Mouse (Mus musculus) stomach, postnatal 0 days (tissue): ENCODE measurements around the gene Sash1. TPM values are rescaled to one million over a fixed set of nuclear protein-coding genes. Genes with fewer than 3 reads are reported as not detected.

Experiments
- ATAC-seq: fragments of 200-750 bp; cut with Nextera tagmentation; 2 replicates; pipeline ENCODE4 v1.8.0; 2017; ENCODE audit not compliant: low FRiP score, low TSS enrichment
- DNase-seq: peaks from one replicate; pipeline ENCODE4 v3.0.0-alpha.2; 2016; ENCODE audit warnings: low spot score
- H3K27ac ChIP-seq: fragments of 300-500 bp; sonication (generic); replicated peaks from 2 replicates; pipeline ENCODE4 v1.5.1; 2014; ENCODE audit warnings: mild to moderate bottlenecking, control low read depth
- H3K27me3 ChIP-seq: fragments of 300-500 bp; sonication (generic); 2 replicates; pipeline ENCODE4 v1.6.1; 2014; ENCODE audit warnings: low read length; ENCODE audit not compliant: control insufficient read depth, insufficient read depth
- H3K36me3 ChIP-seq: fragments of 300-500 bp; sonication (generic); 2 replicates; pipeline ENCODE4 v1.6.1; 2014; ENCODE audit warnings: low read length, mixed read lengths; ENCODE audit not compliant: control insufficient read depth, insufficient read depth
- H3K4me1 ChIP-seq: fragments of 300-500 bp; sonication (generic); replicated peaks from 2 replicates; pipeline ENCODE4 v1.6.1; 2014; ENCODE audit warnings: antibody characterized with exemption; ENCODE audit not compliant: control insufficient read depth, insufficient read depth
- H3K4me2 ChIP-seq: fragments of 300-500 bp; sonication (generic); replicated peaks from 2 replicates; pipeline ENCODE4 v1.6.1; 2014; ENCODE audit warnings: low read depth, mild to moderate bottlenecking, control low read depth, moderate library complexity
- H3K4me3 ChIP-seq: fragments of 300-500 bp; sonication (generic); 2 replicates; pipeline ENCODE4 v1.5.1; 2014; ENCODE audit warnings: low read depth, low read length, control low read depth
- H3K9ac ChIP-seq: fragments of 300-500 bp; sonication (generic); 2 replicates; pipeline ENCODE4 v1.6.1; 2014; ENCODE audit warnings: mild to moderate bottlenecking, low read length, control low read depth, mixed read lengths
- H3K9me3 ChIP-seq: fragments of 300-500 bp; sonication (generic); 2 replicates; pipeline ENCODE4 v1.6.1; 2016; ENCODE audit warnings: low read length; ENCODE audit not compliant: control insufficient read depth
- CTCF ChIP-seq: IDR thresholded peaks from 2 replicates; pipeline ENCODE4 v1.5.1; 2016; ENCODE audit warnings: antibody characterized with exemption, low read depth, mild to moderate bottlenecking, moderate library complexity
- EP300 ChIP-seq: optimal IDR thresholded peaks from 2 replicates; pipeline ENCODE3; 2016; ENCODE audit warnings: antibody characterized with exemption
- WGBS: fragments of 180-500 bp; shearing (Covaris S2); extraction: QIAGEN DNeasy Blood & Tissue Kit; methylation state at CpG from one replicate; pipeline ENCODE4 v1.1.7; 2014; 5-methylcytosine and 5-hydroxymethylcytosine counted together
- polyA plus RNA-seq: library from polyadenylated mRNA; unstranded; fragments of >200 nt; fragmentation: Nextera tagmentation; extraction: Ambion mirVana; gene quantifications from 2 replicates; pipeline ENCODE4 v1.2.1, GENCODE M21; 2015

The Sash1 gene
- polyA plus RNA-seq, 1 experiment from 2014 or later, result 3.8 TPM

DNA sequence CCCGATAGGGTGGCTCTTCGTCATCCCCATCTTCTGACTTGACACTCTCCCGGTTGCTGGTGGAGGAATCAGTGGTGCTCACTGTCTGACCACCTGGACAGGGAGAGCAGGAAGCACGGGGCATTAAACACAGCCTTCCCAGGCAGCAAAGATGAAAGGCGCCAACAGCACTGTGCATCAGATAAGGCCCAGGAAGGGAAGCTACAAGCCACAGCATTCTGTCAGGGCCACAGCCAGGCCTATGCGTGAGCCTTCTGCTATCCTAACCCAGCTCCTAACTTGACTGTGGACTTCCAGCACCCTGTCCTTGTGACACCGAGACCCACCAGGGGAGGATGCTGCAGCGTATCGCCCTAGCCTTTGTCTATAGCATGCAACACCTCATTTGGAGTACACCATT is 144.4 kb downstream of the Sash1 start:
- Histone ChIP-seq H3K27ac (no peak overlapping the region), H3K36me3 (peaks cover 36% of the 10 kb centered on the region), H3K27me3 (no peaks in the 10 kb centered on the region), H3K4me1 (no peaks in the 10 kb centered on the region), H3K4me2 (no peak overlapping the region), H3K9me3 (no peaks in the 10 kb centered on the region), H3K9ac (no peak overlapping the region), H3K4me3 (no peak overlapping the region)
- WGBS, result 89% methylated on average over 9 of the region's 9 CpGs
- ATAC-seq (no peak), DNase-seq (no peak)
- TF ChIP-seq EP300, result no peak
- TF ChIP-seq CTCF, result no peak

DNA sequence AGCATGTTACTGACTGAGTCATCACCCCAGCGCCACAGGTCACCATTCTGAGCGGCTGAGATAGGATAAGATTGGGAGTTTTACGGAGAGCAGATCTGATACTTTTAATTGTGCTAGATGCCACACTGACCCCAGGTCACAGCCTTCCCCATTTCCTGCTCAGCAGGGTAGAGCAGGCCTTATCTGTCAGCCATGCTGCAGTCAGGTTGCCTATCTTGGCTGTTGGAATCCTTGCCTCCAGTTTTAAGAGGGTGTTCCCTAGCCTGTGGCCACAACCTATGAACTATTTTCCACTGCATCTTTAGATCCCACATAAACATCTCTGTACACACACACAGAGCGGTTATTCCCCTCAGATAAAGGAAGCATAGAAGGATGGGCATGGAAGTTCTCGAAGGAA is 145.1 kb downstream of the Sash1 start:
- Histone ChIP-seq H3K4me2 (no peak overlapping the region), H3K27me3 (no peaks in the 10 kb centered on the region)

DNA sequence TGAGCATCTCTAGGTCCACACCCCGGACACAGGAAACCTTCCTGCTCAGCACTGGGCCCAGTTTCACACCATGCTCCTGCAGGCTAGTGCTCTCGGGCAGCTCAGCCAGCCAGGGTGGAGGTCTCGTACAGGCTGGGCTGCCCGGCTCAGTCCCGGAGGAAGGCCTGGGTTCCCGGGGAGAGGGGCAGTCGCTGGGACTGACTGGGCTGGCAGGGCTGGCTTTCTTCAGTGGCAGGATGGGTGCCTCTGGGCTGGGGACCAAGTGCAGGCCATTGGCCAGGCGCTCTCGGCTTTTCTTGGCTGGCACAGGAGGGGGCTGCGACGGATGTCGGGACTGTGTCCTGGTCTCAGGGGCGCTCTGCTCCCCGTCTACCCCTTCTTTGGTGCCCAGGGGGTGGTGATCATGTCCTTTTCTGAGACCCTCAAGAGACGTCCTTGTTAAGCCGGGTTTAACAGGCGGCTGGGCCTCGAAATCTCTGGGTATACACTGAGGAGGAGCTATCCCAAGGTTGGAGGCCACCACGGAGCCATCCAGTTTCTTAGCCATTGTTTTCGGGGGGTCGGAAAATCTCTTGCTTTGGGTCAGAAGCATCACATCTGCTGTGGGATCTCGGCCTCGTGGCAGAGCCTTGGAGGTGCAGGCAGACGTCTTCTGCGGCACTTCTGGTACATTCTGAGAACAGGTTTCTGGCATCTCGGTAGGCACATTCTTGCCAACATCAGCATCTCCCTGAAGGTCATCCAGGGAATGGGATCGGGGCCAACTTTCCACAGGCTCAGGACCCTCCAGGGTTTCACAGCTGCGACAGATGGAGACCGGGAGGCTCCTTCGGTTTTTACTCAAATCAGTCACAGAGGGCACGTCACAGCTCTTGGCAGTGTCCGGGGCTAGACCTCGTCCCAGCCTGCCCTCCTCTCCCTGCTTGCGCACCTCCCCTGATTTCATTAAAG is 156.2 kb downstream of the Sash1 start:
- Histone ChIP-seq H3K4me1 (no peaks in the 10 kb centered on the region), H3K9ac (no peak overlapping the region), H3K4me2 (no peak overlapping the region), H3K27ac (no peak overlapping the region), H3K4me3 (no peak overlapping the region), H3K9me3 (no peaks in the 10 kb centered on the region), H3K27me3 (no peaks in the 10 kb centered on the region), H3K36me3 (peaks cover 14% of the 10 kb centered on the region)
- 93% methylated on average over 34 of the region's 34 CpGs for WGBS
- no peak for TF ChIP-seq CTCF
- no peak for TF ChIP-seq EP300
- ATAC-seq (0 out of 2 replicates have a peak, but pooled peaks have one; percentile 12), DNase-seq (no peak)

More for the DNA sequence above, 145.1 kb downstream of the Sash1 start:
- Histone ChIP-seq H3K4me3 (no peak overlapping the region), H3K27ac (no peak overlapping the region), H3K4me1 (no peaks in the 10 kb centered on the region), H3K36me3 (peaks cover 35% of the 10 kb centered on the region), H3K9me3 (no peaks in the 10 kb centered on the region), H3K9ac (no peak overlapping the region)
- DNase-seq, result no peak
- no peak for TF ChIP-seq CTCF
- no peak for TF ChIP-seq EP300
- 92% methylated on average over 5 of the region's 5 CpGs for WGBS
- ATAC-seq, result no peak

DNA sequence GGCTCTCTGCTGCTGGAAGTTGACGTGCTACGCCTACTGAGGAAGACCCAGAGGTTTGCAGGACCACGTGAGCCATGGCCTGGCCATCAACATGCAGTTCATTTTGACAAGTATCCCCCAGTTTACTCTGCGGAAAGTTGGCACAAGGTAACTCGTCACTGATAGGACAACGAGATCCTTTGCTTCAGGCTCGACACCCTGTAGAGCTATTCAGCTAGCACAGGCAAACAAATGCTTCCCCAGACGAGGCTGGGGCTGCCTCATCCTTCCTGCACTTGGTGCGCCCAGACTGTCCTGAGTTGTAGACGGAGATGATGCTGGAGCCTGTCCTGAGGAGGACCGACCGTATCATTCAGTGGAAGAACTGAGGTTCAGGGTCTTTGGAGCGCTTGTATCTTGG is 166.5 kb downstream of the Sash1 start:
- no peak for DNase-seq
- TF ChIP-seq CTCF (no peak), EP300 (no peak)
- Histone ChIP-seq H3K4me1 (no peaks in the 10 kb centered on the region), H3K27ac (no peak overlapping the region), H3K4me3 (no peak overlapping the region), H3K9me3 (no peaks in the 10 kb centered on the region), H3K9ac (no peak overlapping the region), H3K36me3 (0 out of 2 replicates have a peak, but pooled peaks cover 7% of the 10 kb centered on the region), H3K27me3 (no peaks in the 10 kb centered on the region), H3K4me2 (no peak overlapping the region)
- no peak for ATAC-seq
- WGBS, result 72% methylated on average over 13 of the region's 13 CpGs

DNA sequence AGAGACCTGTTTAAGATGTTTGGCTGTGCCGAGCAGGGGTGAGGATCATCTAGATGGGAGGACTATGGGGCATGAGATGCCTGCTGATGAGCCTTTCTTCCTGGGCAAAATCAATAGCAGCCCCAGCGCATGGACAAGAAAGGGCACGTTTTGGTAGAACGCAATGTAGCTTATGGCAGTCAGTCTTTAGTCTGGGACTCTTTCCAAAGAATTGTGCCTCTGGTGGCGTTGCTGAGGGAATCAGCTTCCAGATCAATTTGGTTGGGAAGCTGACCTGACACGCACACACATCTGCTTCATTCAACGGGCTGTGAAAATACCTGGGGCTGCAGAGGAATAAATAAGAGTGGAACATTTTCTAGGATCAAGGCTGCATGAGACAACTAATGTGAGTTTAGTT is 167.0 kb downstream of the Sash1 start:
- H3K9ac ChIP-seq, result no peak overlapping the region
- H3K4me2 ChIP-seq, result no peak overlapping the region
- H3K9me3 ChIP-seq, result no peaks in the 10 kb centered on the region
- no peak for ATAC-seq
- 65% methylated on average over 7 of the region's 7 CpGs for WGBS
- no peaks in the 10 kb centered on the region for H3K4me1 ChIP-seq
- no peaks in the 10 kb centered on the region for H3K27me3 ChIP-seq
- no peak for DNase-seq
- TF ChIP-seq CTCF, result peak; percentile 26
- TF ChIP-seq EP300, result no peak
- 0 out of 2 replicates have a peak, but pooled peaks cover 7% of the 10 kb centered on the region for H3K36me3 ChIP-seq
- H3K27ac ChIP-seq, result no peak overlapping the region
- no peak overlapping the region for H3K4me3 ChIP-seq

DNA sequence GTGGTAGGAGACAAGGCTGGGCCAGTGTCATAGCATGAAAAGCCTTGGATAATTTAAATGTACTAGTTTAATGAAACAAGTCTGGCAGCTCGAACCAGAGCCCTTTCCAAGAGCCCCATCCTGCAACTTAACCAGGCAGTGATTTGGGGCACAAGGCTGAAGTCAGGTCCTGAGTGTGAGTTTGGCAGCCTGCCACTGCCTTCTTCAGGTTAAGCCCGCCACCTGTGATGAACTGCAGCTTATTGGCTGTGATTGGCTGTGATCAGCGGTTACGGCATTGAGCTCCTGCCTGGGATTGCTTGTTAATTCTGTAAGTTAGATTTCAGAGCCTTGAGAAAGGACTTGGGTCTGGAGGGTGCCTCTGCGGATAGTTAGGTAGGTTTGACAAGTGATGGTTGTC is 168.7 kb downstream of the Sash1 start:
- H3K4me1 ChIP-seq, result no peaks in the 10 kb centered on the region
- no peak overlapping the region for H3K27ac ChIP-seq
- no peak for DNase-seq
- no peaks in the 10 kb centered on the region for H3K9me3 ChIP-seq
- no peak for ATAC-seq
- no peaks in the 10 kb centered on the region for H3K27me3 ChIP-seq
- H3K4me3 ChIP-seq, result no peak overlapping the region
- no peak overlapping the region for H3K4me2 ChIP-seq
- TF ChIP-seq EP300 (no peak), CTCF (no peak)
- no peak overlapping the region for H3K9ac ChIP-seq
- H3K36me3 ChIP-seq, result no peaks in the 10 kb centered on the region
- 76% methylated on average over 5 of the region's 5 CpGs for WGBS
